31 mouse cellular contexts compared by ENCODE assay signal in the genomic region with DNA sequence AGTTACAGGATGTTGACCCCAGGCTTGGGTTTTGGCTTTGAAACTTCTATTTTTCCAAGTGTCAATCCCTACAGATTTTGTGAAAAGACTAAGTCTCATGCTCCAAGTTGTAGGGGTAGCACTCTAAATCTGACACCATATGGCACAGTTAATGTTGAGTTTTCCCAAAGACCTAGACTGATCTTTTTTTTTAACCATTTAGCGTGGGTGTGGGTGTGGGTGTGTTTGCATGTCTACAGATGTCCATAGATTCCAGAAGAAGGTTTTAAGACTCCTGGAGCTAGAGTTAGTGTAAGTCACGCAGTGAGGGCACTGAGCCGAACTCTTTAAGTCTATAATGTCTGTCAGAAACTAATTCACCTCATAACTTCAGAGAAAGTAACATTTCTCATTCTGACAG. TPM values are rescaled to one million over a fixed set of nuclear protein-coding genes. Genes with fewer than 3 reads are reported as not detected.
"Had no signal": no experiment of that assay in that cellular context is flagged by ENCODE, and none has a peak within 500 bp of the region (broad histone marks: within the 10 kb centered on the region; RNA-seq: fewer than 3 reads in every experiment).

No protein-coding gene starts in this region.

- DNase-seq: gastrocnemius, adult 2 months; gastrocnemius, postnatal 10 days; gastrocnemius, postnatal 25 days; heart, adult 18-20 months; heart, postnatal 10 days; heart, postnatal 4 days; kidney, postnatal 14 days; layer of hippocampus, adult 9-11 months; layer of hippocampus, postnatal 36 days had no signal

- H3K4me3 ChIP-seq: gastrocnemius, adult 2 months; heart, embryonic 10.5 days; heart, embryonic 12.5 days; hindbrain, embryonic 10.5 days; hindbrain, embryonic 12.5 days; intestine, embryonic 15.5 days; kidney, embryonic 15.5 days; limb, embryonic 13.5 days; limb, embryonic 15.5 days; liver, embryonic 12.5 days had no signal

- ATAC-seq: forebrain, embryonic 16.5 days; hindbrain, embryonic 16.5 days; inflammation-experienced regulatory T-cells, adult 6 months; intestine, embryonic 15.5 days; intestine, postnatal 0 days; liver, embryonic 12.5 days had no signal

- H3K27ac ChIP-seq: gastrocnemius, adult 2 months; heart, embryonic 10.5 days; hindbrain, embryonic 10.5 days; hindbrain, embryonic 12.5 days; hindbrain, embryonic 14.5 days; intestine, embryonic 15.5 days; kidney, embryonic 15.5 days; kidney, postnatal 0 days; limb, embryonic 13.5 days; limb, embryonic 15.5 days; liver, embryonic 12.5 days; liver, embryonic 14.5 days had no signal

RNA-seq across cellular contexts. Expression of gene Agt, which starts 36.9 kb away (rescaled TPM):
- total RNA-seq: granulocyte monocyte progenitor cell, adult 5-6 weeks had no signal

RNA-seq across cellular contexts. Expression of gene Capn9, which starts 43.3 kb away (rescaled TPM):
- total RNA-seq: gastrocnemius, adult 2 months; gastrocnemius, postnatal 10 days; gastrocnemius, postnatal 25 days; gastrocnemius, postnatal 4 days; granulocyte monocyte progenitor cell, adult 5-6 weeks; heart, adult 18-20 months; heart, adult 8-10 months; heart, postnatal 10 days; heart, postnatal 25 days; left cerebral cortex, postnatal 10 days; liver, adult 2 months had no signal
